8 mouse cellular contexts compared by ENCODE assay signal in genomic region chr12:102166691-102167261, GRCm38 (mm10). TPM values are rescaled to one million over a fixed set of nuclear protein-coding genes. Genes with fewer than 3 reads are reported as not detected.
DNase-seq lines count a peak whose midpoint lies in the region; ATAC-seq lines count a peak whose summit lies in the region.
"Had no signal": no experiment of that assay in that cellular context is flagged by ENCODE, and none has a peak within 500 bp of the region (broad histone marks: within the 10 kb centered on the region; RNA-seq: fewer than 3 reads in every experiment).

No protein-coding gene starts in this region.

- no peak overlapping the region for H3K4me2 ChIP-seq in limb, embryonic 15.5 days
- no peak overlapping the region for H3K4me2 ChIP-seq in hindbrain, embryonic 12.5 days (replicated peaks)

- H3K4me3 ChIP-seq in limb, embryonic 15.5 days = no peak overlapping the region
- no peak overlapping the region for H3K4me3 ChIP-seq in limb, embryonic 10.5 days
- H3K4me3 ChIP-seq in hindbrain, embryonic 12.5 days = no peak overlapping the region

- H3K9me3 ChIP-seq in limb, embryonic 15.5 days = no peaks in the 10 kb centered on the region
- H3K9me3 ChIP-seq in limb, embryonic 10.5 days (replicated peaks) = no peaks in the 10 kb centered on the region
- H3K9me3 ChIP-seq in hindbrain, embryonic 12.5 days (replicated peaks) = no peaks in the 10 kb centered on the region

- WGBS in limb, embryonic 15.5 days = 37% methylated on average over 5 of the region's 5 CpGs
- WGBS in limb, embryonic 10.5 days = 54% methylated on average over 5 of the region's 5 CpGs
- 49% methylated on average over 5 of the region's 5 CpGs for WGBS in hindbrain, embryonic 12.5 days

- H3K36me3 ChIP-seq in limb, embryonic 15.5 days = no peaks in the 10 kb centered on the region
- no peaks in the 10 kb centered on the region for H3K36me3 ChIP-seq in limb, embryonic 10.5 days
- no peaks in the 10 kb centered on the region for H3K36me3 ChIP-seq in hindbrain, embryonic 12.5 days

- no peak for DNase-seq in limb, embryonic 10.5 days (ENCODE audit: low spot score)
- DNase-seq in lung, postnatal 25 days (ENCODE audit: low spot score) = peak; percentile 78
- peak; percentile 9 for DNase-seq in telencephalon, adult 2 months (ENCODE audit: low read depth, low spot score)
- no peak for DNase-seq in adrenal gland, adult 2 months
- no peak for DNase-seq in urinary bladder, postnatal 14 days (ENCODE audit: low spot score)
- DNase-seq: spleen, adult 18-20 months had no signal

- no peak overlapping the region for H3K27ac ChIP-seq in limb, embryonic 15.5 days
- no peak overlapping the region for H3K27ac ChIP-seq in limb, embryonic 10.5 days
- no peak overlapping the region for H3K27ac ChIP-seq in hindbrain, embryonic 12.5 days

- ATAC-seq in limb, embryonic 15.5 days (ENCODE audit: insufficient number of reproducible peaks, low FRiP score, low TSS enrichment, low read depth) = peak; percentile 33; the same call in 1 of the 2 replicates
- ATAC-seq in hindbrain, embryonic 12.5 days (ENCODE audit: low FRiP score) = peak; percentile 72; the same call in 1 of the 2 replicates

- H3K4me1 ChIP-seq in limb, embryonic 15.5 days = 0 out of 2 replicates have a peak, but pooled peaks cover 2% of the 10 kb centered on the region
- peaks cover 14% of the 10 kb centered on the region for H3K4me1 ChIP-seq in limb, embryonic 10.5 days
- H3K4me1 ChIP-seq in hindbrain, embryonic 12.5 days = peaks cover 11% of the 10 kb centered on the region; the same call in 1 of the 2 replicates

- H3K27me3 ChIP-seq in limb, embryonic 15.5 days = no peaks in the 10 kb centered on the region
- H3K27me3 ChIP-seq in limb, embryonic 10.5 days (ENCODE audit: low read depth, poor library complexity, severe bottlenecking) = no peaks in the 10 kb centered on the region
- no peaks in the 10 kb centered on the region for H3K27me3 ChIP-seq in hindbrain, embryonic 12.5 days

- H3K9ac ChIP-seq in limb, embryonic 15.5 days = no peak overlapping the region
- H3K9ac ChIP-seq in hindbrain, embryonic 12.5 days = no peak overlapping the region

RNA-seq across cellular contexts. Expression of gene Slc24a4, which starts 38.2 kb away (rescaled TPM):
- polyA plus RNA-seq in limb, embryonic 15.5 days (2015; fragmentation: Nextera tagmentation; extraction: Ambion mirVana) = 0.96 and 1.2 TPM in 2 replicates
- not detected in 2 replicates for polyA plus RNA-seq in limb, embryonic 10.5 days (2016; fragmentation: Nextera tagmentation; extraction: Ambion mirVana)
- 1.0 and 1.2 TPM in 2 replicates for polyA plus RNA-seq in hindbrain, embryonic 12.5 days (2016; fragmentation: Nextera tagmentation; extraction: Ambion mirVana)
- under 1 TPM; 0.28 to 0.66 TPM for total RNA-seq in adrenal gland, adult 2 months (2021)
- 0.27 and 0.51 TPM in 2 replicates for polyA plus RNA-seq in adrenal gland, adult 2 months (2012; rRNA removed)

Comparison
In these comparisons a context has a peak if more than half of its experiments do, and no peak if none do; other contexts are left out.
1. DNase-seq: peak in lung, postnatal 25 days (single experiment) and telencephalon, adult 2 months (single experiment); none in limb, embryonic 10.5 days (single experiment), adrenal gland, adult 2 months (single experiment) and urinary bladder, postnatal 14 days (single experiment).